Mouse (Mus musculus): Measurements from ENCODE around the gene Ube2r2.

- no peak for TF ChIP-seq GATA1 (IDR thresholded peaks at IDR 0.05; ENCODE audit: borderline replicate concordance, low read length)
- no peak for TF ChIP-seq CTCF (IDR thresholded peaks at IDR 0.05; ENCODE audit: low read depth, low read length)
Observed at GRCm38 (mm10) chr4:41136811-41137210, 1.3 kb downstream of the Ube2r2 start.

All from G1E (cell line).